Mouse (Mus musculus) thymus, adult 2 months (tissue): ENCODE measurements around the gene Rnf223.

Experiments used
- CTCF ChIP-seq: fragments of 200-500 bp; IDR thresholded peaks from 2 replicates; pipeline ENCODE4 v1.5.1; 2012; ENCODE audit warnings: mild to moderate bottlenecking, control low read depth, low read length, moderate library complexity, borderline replicate concordance; ENCODE audit not compliant: control insufficient read depth, poor library complexity, insufficient read depth; ENCODE audit errors: extremely low read depth
- POLR2A ChIP-seq: fragments of 200-500 bp; IDR thresholded peaks from 2 replicates; pipeline ENCODE4 v1.6.1; 2012; ENCODE audit warnings: mild to moderate bottlenecking, low read length, control low read depth, moderate library complexity; ENCODE audit not compliant: control insufficient read depth, poor library complexity, insufficient read depth; ENCODE audit errors: extremely low read depth

GRCm38 (mm10) chr4:156136285-156137100 lies 6.2 kb downstream of the Rnf223 start:
- no peak for TF ChIP-seq CTCF
- no peak for TF ChIP-seq POLR2A
